Mouse (Mus musculus) CH12.LX (cell line): ENCODE data around the gene Mogat2. TPM values are rescaled to one million over a fixed set of nuclear protein-coding genes. Genes with fewer than 3 reads are reported as not detected.

Experiments
- DNase-seq: peaks from one replicate; pipeline ENCODE4 v3.0.0-alpha.2; 2013; ENCODE audit errors: extremely low read depth
- H3K27ac ChIP-seq: 2 replicates; pipeline ENCODE4 v1.5.1; 2012; ENCODE audit warnings: low read depth, mild to moderate bottlenecking, control low read depth, moderate library complexity; ENCODE audit not compliant: insufficient read depth
- H3K27me3 ChIP-seq: replicated peaks from 2 replicates; pipeline ENCODE3; 2012; ENCODE audit warnings: inconsistent platforms
- H3K36me3 ChIP-seq, 2 experiments: replicated peaks in 1 of 2; 2 replicates each; pipeline versions ENCODE3 to v1.6.1; 2012; ENCODE audit warnings: inconsistent platforms in 1 of 2, low read length in 1 of 2, mild to moderate bottlenecking in 1 of 2, mixed read lengths in 1 of 2, moderate library complexity in 1 of 2; ENCODE audit not compliant: control insufficient read depth in 1 of 2, insufficient read depth in 1 of 2
- H3K4me1 ChIP-seq, 2 experiments: 2 replicates each; pipeline ENCODE4 v1.6.1; 2012; ENCODE audit warnings: inconsistent platforms in 1 of 2, moderate library complexity in 1 of 2; ENCODE audit not compliant: insufficient read depth in 2 of 2, control insufficient read depth in 1 of 2
- H3K4me2 ChIP-seq: 2 replicates; pipeline ENCODE4 v1.6.1; 2012; ENCODE audit warnings: low read depth, mild to moderate bottlenecking, control low read depth; ENCODE audit not compliant: poor library complexity, insufficient read depth, severe bottlenecking
- H3K4me3 ChIP-seq, 3 experiments: fragments of 150-350 bp in 1 of 3; sonication (generic) in 1 of 3; replicated peaks in 1 of 3; 2 replicates each; pipeline versions ENCODE3 to v1.5.1; 2011 to 2012; ENCODE audit warnings: low read depth in 2 of 3, low read length in 2 of 3, mild to moderate bottlenecking in 2 of 3, moderate library complexity in 2 of 3, control low read depth in 1 of 3, improper control_type of control experiment in 1 of 3, inconsistent platforms in 1 of 3, mixed read lengths in 1 of 3; ENCODE audit not compliant: poor library complexity in 1 of 3
- H3K79me2 ChIP-seq: replicated peaks from 2 replicates; pipeline ENCODE4 v1.6.1; 2012; ENCODE audit warnings: mild to moderate bottlenecking, moderate library complexity; ENCODE audit not compliant: control insufficient read depth, poor library complexity, insufficient read depth, severe bottlenecking; ENCODE audit errors: extremely low read depth
- H3K9ac ChIP-seq: 2 replicates; pipeline ENCODE4 v1.6.1; 2012; ENCODE audit warnings: low read depth, mild to moderate bottlenecking, control low read depth, moderate library complexity; ENCODE audit not compliant: insufficient read depth
- H3K9me3 ChIP-seq: replicated peaks from 2 replicates; pipeline ENCODE3; 2012; ENCODE audit warnings: low read length, inconsistent platforms, mixed read lengths
- BHLHE40 ChIP-seq: IDR thresholded peaks from 2 replicates; pipeline ENCODE4 v1.6.1; 2011; ENCODE audit warnings: mild to moderate bottlenecking, low read depth, low read length, improper control_type of control experiment
- CHD1 ChIP-seq: IDR thresholded peaks from 2 replicates; pipeline ENCODE4 v1.6.1; 2012; ENCODE audit warnings: low read depth, low read length, improper control_type of control experiment, inconsistent platforms
- CHD2 ChIP-seq: IDR thresholded peaks from 2 replicates; pipeline ENCODE4 v1.6.1; 2011; ENCODE audit warnings: low read length, improper control_type of control experiment
- E2F4 ChIP-seq: IDR thresholded peaks from 2 replicates; pipeline ENCODE4 v1.6.1; 2011; ENCODE audit warnings: low read depth, low read length, improper control_type of control experiment; ENCODE audit not compliant: insufficient replicate concordance
- ELF1 ChIP-seq: IDR thresholded peaks from 2 replicates; pipeline ENCODE4 v1.6.1; 2014; ENCODE audit warnings: low read depth, mild to moderate bottlenecking, inconsistent platforms, low read length, improper control_type of control experiment
- JUND ChIP-seq: conservative IDR thresholded peaks from 2 replicates; pipeline ENCODE4 v1.6.1; 2011; ENCODE audit warnings: low read depth, low read length, improper control_type of control experiment
- MAX ChIP-seq: IDR thresholded peaks from 2 replicates; pipeline ENCODE4 v1.6.1; 2011; ENCODE audit warnings: low read length, improper control_type of control experiment
- MAZ ChIP-seq: IDR thresholded peaks from 2 replicates; pipeline ENCODE4 v1.6.1; 2012; ENCODE audit warnings: low read depth, mild to moderate bottlenecking, inconsistent platforms, low read length, improper control_type of control experiment, moderate library complexity
- MEF2A ChIP-seq: IDR thresholded peaks from 2 replicates; pipeline ENCODE4 v1.6.1; 2014; ENCODE audit warnings: low read depth, mild to moderate bottlenecking, inconsistent platforms, low read length, improper control_type of control experiment, borderline replicate concordance
- MXI1 ChIP-seq: IDR thresholded peaks from 2 replicates; pipeline ENCODE4 v1.6.1; 2011; ENCODE audit warnings: mild to moderate bottlenecking, low read depth, low read length, improper control_type of control experiment
- MYC ChIP-seq: IDR thresholded peaks from 2 replicates; pipeline ENCODE4 v1.6.1; 2011; ENCODE audit warnings: low read depth, mild to moderate bottlenecking, improper control_type of control experiment, low read length
- NELFE ChIP-seq: IDR thresholded peaks from 2 replicates; pipeline ENCODE4 v1.6.1; 2011; ENCODE audit warnings: low read depth, low read length, improper control_type of control experiment
- NRF1 ChIP-seq: IDR thresholded peaks from 2 replicates; pipeline ENCODE4 v1.6.1; 2014; ENCODE audit warnings: low read depth, mild to moderate bottlenecking, inconsistent platforms, low read length, improper control_type of control experiment, moderate library complexity
- POLR2A ChIP-seq: IDR thresholded peaks from 2 replicates; pipeline ENCODE4 v1.6.1; 2011; ENCODE audit warnings: low read depth, mild to moderate bottlenecking, improper control_type of control experiment, low read length
- POLR2AphosphoS2 ChIP-seq: IDR thresholded peaks from 2 replicates; pipeline ENCODE4 v1.6.1; 2011; ENCODE audit warnings: low read depth, low read length, improper control_type of control experiment
- RCOR1 ChIP-seq: conservative IDR thresholded peaks from 2 replicates; pipeline ENCODE4 v1.6.1; 2012; ENCODE audit warnings: low read depth, mild to moderate bottlenecking, inconsistent platforms, low read length, improper control_type of control experiment
- SIN3A ChIP-seq: IDR thresholded peaks from 2 replicates; pipeline ENCODE4 v1.6.1; 2012; ENCODE audit warnings: low read length, improper control_type of control experiment, inconsistent platforms
- SMC3 ChIP-seq: IDR thresholded peaks from 2 replicates; pipeline ENCODE4 v1.6.1; 2011; ENCODE audit warnings: low read depth, low read length, improper control_type of control experiment
- TBP ChIP-seq: conservative IDR thresholded peaks from 2 replicates; pipeline ENCODE4 v1.6.1; 2011; ENCODE audit warnings: low read depth, low read length, improper control_type of control experiment
- TCF12 ChIP-seq: IDR thresholded peaks from 2 replicates; pipeline ENCODE4 v1.6.1; 2014; ENCODE audit warnings: low read depth, mild to moderate bottlenecking, inconsistent platforms, low read length, improper control_type of control experiment
- UBTF ChIP-seq: IDR thresholded peaks from 2 replicates; pipeline ENCODE4 v1.6.1; 2012; ENCODE audit warnings: low read depth, mild to moderate bottlenecking, inconsistent platforms, low read length, improper control_type of control experiment, moderate library complexity
- USF1 ChIP-seq: IDR thresholded peaks from 2 replicates; pipeline ENCODE4 v1.6.1; 2014; ENCODE audit warnings: low read depth, mild to moderate bottlenecking, inconsistent platforms, low read length, improper control_type of control experiment
- USF2 ChIP-seq: conservative IDR thresholded peaks from 2 replicates; pipeline ENCODE4 v1.6.1; 2011; ENCODE audit warnings: low read depth, low read length, improper control_type of control experiment
- ZC3H11A ChIP-seq: IDR thresholded peaks from 2 replicates; pipeline ENCODE4 v1.6.1; 2012; ENCODE audit warnings: low read depth, mild to moderate bottlenecking, inconsistent platforms, low read length, improper control_type of control experiment
- ZKSCAN1 ChIP-seq: IDR thresholded peaks from 2 replicates; pipeline ENCODE4 v1.6.1; 2012; ENCODE audit warnings: low read depth, inconsistent platforms, low read length, improper control_type of control experiment, borderline replicate concordance
- ZMIZ1 ChIP-seq: IDR thresholded peaks from 2 replicates; pipeline ENCODE4 v1.6.1; 2012; ENCODE audit warnings: low read depth, mild to moderate bottlenecking, inconsistent platforms, low read length, improper control_type of control experiment
- ZNF384 ChIP-seq: IDR thresholded peaks from 2 replicates; pipeline ENCODE4 v1.6.1; 2012; ENCODE audit warnings: low read depth, low read length, improper control_type of control experiment, inconsistent platforms
- dilution Hi-C: fragments of 300-500 bp; cut with MboI; formaldehyde crosslinking; loops from 2 replicates; pipeline ENCODE4 v1.14.3; 2020; ENCODE audit warnings: low sequenced_read_pairs; ENCODE audit not compliant: extremely low pct_unique_long_range_greater_than_20kb, extremely low pct_ligation_motif_present
- in situ Hi-C: fragments of 300-500 bp; cut with MboI; formaldehyde crosslinking; loops from 3 replicates; pipeline ENCODE4 v1.14.3; 2019; ENCODE audit warnings: low sequenced_read_pairs, low pct_ligation_motif_present, low pct_unique_long_range_greater_than_20kb, mixed read lengths
- polyA plus RNA-seq: library from polyadenylated mRNA; unstranded; fragments of >175 nt; gene quantifications from 2 replicates; pipeline ENCODE4 v1.2.1, GENCODE M21; 2012; ENCODE audit warnings: low read depth; ENCODE audit not compliant: insufficient read length
- total RNA-seq, 2 experiments: library from RNA; depleted of rRNA; stranded (reverse); fragments of 300-350 nt in 1 of 2; fragments of >200 nt in 1 of 2; gene quantifications; 2 replicates each; pipeline ENCODE4 v1.2.3; 2012 to 2014

Gene Mogat2
- total and polyA plus RNA-seq, 3 experiments = not detected

GRCm38 (mm10) chr7:99226662-99227061 is 11.8 kb downstream of the Mogat2 start:
- H3K36me3 ChIP-seq = no peaks in the 10 kb centered on the region
- dilution Hi-C loops = no loop called here
- no peaks in the 10 kb centered on the region for H3K79me2 ChIP-seq
- H3K27ac ChIP-seq = no peak overlapping the region
- no peak for TF ChIP-seq CHD2
- TF ChIP-seq ZKSCAN1 = no peak
- no peak for TF ChIP-seq RCOR1
- no peak for TF ChIP-seq MXI1
- TF ChIP-seq SIN3A = no peak
- TF ChIP-seq JUND = no peak
- TF ChIP-seq POLR2A = no peak
- no peak for TF ChIP-seq ZC3H11A
- TF ChIP-seq E2F4 = no peak
- no peak for TF ChIP-seq MYC
- TF ChIP-seq TBP = no peak
- no peak for TF ChIP-seq ZMIZ1
- TF ChIP-seq SMC3 = no peak
- no peak for TF ChIP-seq BHLHE40
- no peak for TF ChIP-seq TCF12
- TF ChIP-seq NRF1 = no peak
- TF ChIP-seq UBTF = no peak
- in situ Hi-C loops = no loop called here
- H3K9ac ChIP-seq = no peak overlapping the region
- no peaks in the 10 kb centered on the region for H3K9me3 ChIP-seq
- H3K4me2 ChIP-seq = no peak overlapping the region
- no peaks in the 10 kb centered on the region for H3K4me1 ChIP-seq
- no peak for DNase-seq
- H3K27me3 ChIP-seq = peaks cover 16% of the 10 kb centered on the region
- H3K4me3 ChIP-seq = no peak overlapping the region

GRCm38 (mm10) chr7:99225421-99225820 is 13.0 kb downstream of the Mogat2 start:
- Histone ChIP-seq H3K9me3 (no peaks in the 10 kb centered on the region), H3K79me2 (no peaks in the 10 kb centered on the region), H3K36me3 (no peaks in the 10 kb centered on the region), H3K9ac (no peak overlapping the region), H3K4me1 (no peaks in the 10 kb centered on the region), H3K27me3 (peaks cover 23% of the 10 kb centered on the region), H3K4me3 (no peak overlapping the region), H3K4me2 (no peak overlapping the region), H3K27ac (no peak overlapping the region)
- no peak for DNase-seq
- dilution Hi-C loops = no loop called here
- TF ChIP-seq NRF1 (no peak), ZMIZ1 (no peak), USF1 (no peak), CHD1 (no peak), UBTF (no peak), NELFE (no peak), MEF2A (no peak), MAZ (no peak), ELF1 (no peak), MAX (no peak), POLR2AphosphoS2 (no peak), ZNF384 (no peak), USF2 (no peak), E2F4 (no peak)
- in situ Hi-C loops = no loop called here
